Mouse (Mus musculus) skeletal muscle tissue, adult 2 months (tissue): ENCODE measurements around the gene Epha2.

Experiments
- DNase-seq: peaks from one replicate; pipeline ENCODE4 v3.0.0-alpha.2; 2012; ENCODE audit warnings: low read depth, low spot score

Gene Epha2

GRCm38 (mm10) chr4:141367997-141368791 lies 67.2 kb downstream of the Epha2 start, which contains the start of gene Fam131c:
Gene Fam131c, plus strand, starts transcription at chr4:141368220.
- no peak for DNase-seq

- DNase-seq = no peak
These were observed 71.4 kb downstream of the Epha2 start for GRCm38 (mm10) chr4:141372426-141372825.
